ENCODE assay signal across 15 mouse cellular contexts in the genomic region with DNA sequence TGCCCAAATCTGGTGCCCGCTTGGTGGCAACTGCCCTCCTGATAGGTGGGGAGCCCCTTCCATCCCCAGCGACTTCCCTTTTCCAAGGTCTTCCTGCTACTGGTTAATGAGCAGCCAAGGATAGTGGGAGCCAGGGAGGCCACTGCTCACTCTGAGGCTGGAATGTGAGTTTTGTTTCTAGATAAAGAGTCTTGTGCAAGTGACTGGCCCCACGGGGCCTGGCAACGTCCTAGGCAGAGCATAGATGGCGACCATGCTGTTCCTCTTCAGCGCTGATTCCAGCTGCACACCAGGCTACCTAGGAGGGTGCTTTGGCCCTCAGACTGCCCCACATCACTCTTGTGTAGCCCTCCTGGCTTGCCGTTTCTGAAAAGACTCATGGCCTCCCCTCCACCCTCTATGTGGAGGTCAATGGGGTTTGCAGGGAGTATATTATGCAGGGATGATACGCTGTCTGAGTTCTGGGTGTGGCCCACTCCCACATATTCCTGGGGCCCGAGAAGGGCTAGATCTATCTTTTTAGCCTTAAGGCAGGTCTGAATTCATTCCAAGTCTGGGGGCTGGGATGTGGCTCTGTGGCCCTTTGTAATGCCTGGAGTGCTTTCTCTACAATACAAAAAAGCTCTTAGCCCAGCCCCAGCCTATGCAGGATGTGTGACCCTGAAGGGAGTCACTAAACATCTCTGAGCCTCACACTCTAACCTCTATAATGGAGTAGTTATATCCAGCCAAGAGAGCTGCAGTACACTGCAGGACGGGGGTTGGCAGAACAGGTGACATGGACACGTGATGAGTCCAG. TPM values are rescaled to one million over a fixed set of nuclear protein-coding genes. Genes with fewer than 3 reads are reported as not detected.
DNase-seq lines count a peak whose midpoint lies in the region; ATAC-seq and TF ChIP-seq lines count a peak whose summit lies in the region.
"Had no signal": no experiment of that assay in that cellular context is flagged by ENCODE, and none has a peak within 500 bp of the region (broad histone marks: within the 10 kb centered on the region; RNA-seq: fewer than 3 reads in every experiment).

No protein-coding gene starts in this region.

- ATAC-seq in intestine, embryonic 15.5 days = peak; percentile 75
- peak; percentile 12 for ATAC-seq in stomach, postnatal 0 days (ENCODE audit: low FRiP score, low TSS enrichment)
- ATAC-seq in neural tube, embryonic 15.5 days (ENCODE audit: low FRiP score) = no peak
- ATAC-seq: forebrain, postnatal 0 days; inflammation-experienced regulatory T-cells, adult 6 months had no signal

- no peak for TF ChIP-seq CTCF in liver, adult 2 months (IDR thresholded peaks at IDR 0.05; ENCODE audit: low read depth, low read length)
- no peak for TF ChIP-seq CTCF in stomach, postnatal 0 days (IDR thresholded peaks at IDR 0.05; ENCODE audit: low read depth)

- peaks cover 11% of the 10 kb centered on the region; the same call in 1 of the 2 replicates for H3K79me2 ChIP-seq in liver, adult 2 months (ENCODE audit: control insufficient read depth, insufficient read depth, low read length)

- no peaks in the 10 kb centered on the region for H3K27me3 ChIP-seq in liver, adult 2 months (ENCODE audit: control insufficient read depth, insufficient read depth, low read length)
- no peaks in the 10 kb centered on the region for H3K27me3 ChIP-seq in intestine, embryonic 15.5 days (replicated peaks)
- H3K27me3 ChIP-seq in stomach, postnatal 0 days (ENCODE audit: control insufficient read depth, insufficient read depth, low read length) = no peaks in the 10 kb centered on the region
- H3K27me3 ChIP-seq in neural tube, embryonic 15.5 days (replicated peaks) = no peaks in the 10 kb centered on the region
- H3K27me3 ChIP-seq: embryonic facial prominence, embryonic 13.5 days; midbrain, embryonic 12.5 days had no signal

- H3K4me2 ChIP-seq in intestine, embryonic 15.5 days (replicated peaks) = peak overlapping the region; percentile 27; the same call in 1 of the 2 replicates
- H3K4me2 ChIP-seq in stomach, postnatal 0 days (replicated peaks; ENCODE audit: low read depth) = no peak overlapping the region
- H3K4me2 ChIP-seq in neural tube, embryonic 15.5 days = no peak overlapping the region
- H3K4me2 ChIP-seq: embryonic facial prominence, embryonic 13.5 days; midbrain, embryonic 12.5 days had no signal

- no peaks in the 10 kb centered on the region for H3K36me3 ChIP-seq in liver, adult 2 months (ENCODE audit: control insufficient read depth, insufficient read depth, low read length)
- H3K36me3 ChIP-seq in intestine, embryonic 15.5 days = peaks cover 16% of the 10 kb centered on the region; the same call in 1 of the 2 replicates
- H3K36me3 ChIP-seq in stomach, postnatal 0 days (ENCODE audit: control insufficient read depth, insufficient read depth, low read length) = peaks cover 13% of the 10 kb centered on the region
- H3K36me3 ChIP-seq in neural tube, embryonic 15.5 days = peaks cover 42% of the 10 kb centered on the region

- no peak for TF ChIP-seq EP300 in stomach, postnatal 0 days (optimal IDR thresholded peaks at IDR 0.05)

- no peak overlapping the region for H3K9ac ChIP-seq in liver, adult 2 months (ENCODE audit: low read depth, low read length)
- peak overlapping the region; percentile 1; the same call in 1 of the 2 replicates for H3K9ac ChIP-seq in intestine, embryonic 15.5 days
- H3K9ac ChIP-seq in stomach, postnatal 0 days (ENCODE audit: low read length) = no peak overlapping the region
- no peak overlapping the region for H3K9ac ChIP-seq in neural tube, embryonic 15.5 days (replicated peaks)
- H3K9ac ChIP-seq: embryonic facial prominence, embryonic 13.5 days; forebrain, postnatal 0 days; midbrain, embryonic 12.5 days had no signal

- TF ChIP-seq POLR2A in liver, adult 2 months (IDR thresholded peaks at IDR 0.05; ENCODE audit: extremely low read depth, insufficient read depth, low read length) = no peak

- H3K9me3 ChIP-seq in intestine, embryonic 15.5 days = no peaks in the 10 kb centered on the region
- H3K9me3 ChIP-seq in stomach, postnatal 0 days (ENCODE audit: control insufficient read depth, low read length) = no peaks in the 10 kb centered on the region
- no peaks in the 10 kb centered on the region for H3K9me3 ChIP-seq in neural tube, embryonic 15.5 days (replicated peaks)
- H3K9me3 ChIP-seq: embryonic facial prominence, embryonic 13.5 days; midbrain, embryonic 12.5 days had no signal

- 33% methylated on average over 11 of the region's 11 CpGs for WGBS in liver, adult 2 months
- WGBS in intestine, embryonic 15.5 days = 67% methylated on average over 11 of the region's 11 CpGs
- 66% methylated on average over 11 of the region's 11 CpGs for WGBS in stomach, postnatal 0 days
- 78% methylated on average over 11 of the region's 11 CpGs for WGBS in neural tube, embryonic 15.5 days

- peak overlapping the region; percentile 85 for H3K27ac ChIP-seq in liver, adult 2 months (replicated peaks; ENCODE audit: insufficient read depth, low read depth, low read length)
- peak overlapping the region; percentile 79 for H3K27ac ChIP-seq in intestine, embryonic 15.5 days
- no peak overlapping the region for H3K27ac ChIP-seq in stomach, postnatal 0 days (replicated peaks)
- H3K27ac ChIP-seq in neural tube, embryonic 15.5 days (replicated peaks) = no peak overlapping the region
- H3K27ac ChIP-seq: embryonic facial prominence, embryonic 13.5 days; left cerebral cortex, adult 2 months; midbrain, embryonic 12.5 days had no signal

- peaks cover 43% of the 10 kb centered on the region for H3K4me1 ChIP-seq in liver, adult 2 months (ENCODE audit: control insufficient read depth, insufficient read depth, low read length)
- peaks cover 37% of the 10 kb centered on the region for H3K4me1 ChIP-seq in intestine, embryonic 15.5 days (replicated peaks)
- H3K4me1 ChIP-seq in stomach, postnatal 0 days (replicated peaks; ENCODE audit: control insufficient read depth, insufficient read depth) = no peaks in the 10 kb centered on the region
- peaks cover 14% of the 10 kb centered on the region for H3K4me1 ChIP-seq in neural tube, embryonic 15.5 days

- H3K4me3 ChIP-seq in liver, adult 2 months (ENCODE audit: insufficient read depth, low read depth, low read length) = no peak overlapping the region
- no peak overlapping the region for H3K4me3 ChIP-seq in intestine, embryonic 15.5 days (replicated peaks)
- H3K4me3 ChIP-seq in stomach, postnatal 0 days (ENCODE audit: low read depth, low read length) = no peak overlapping the region
- H3K4me3 ChIP-seq in neural tube, embryonic 15.5 days (replicated peaks) = no peak overlapping the region
- H3K4me3 ChIP-seq: embryonic facial prominence, embryonic 13.5 days; left cerebral cortex, adult 2 months; midbrain, embryonic 12.5 days had no signal

- DNase-seq in liver, adult 2 months (ENCODE audit: extremely low read depth, low read depth, low spot score) = peak; percentile 92
- no peak for DNase-seq in liver
- DNase-seq in kidney, postnatal 25 days = peak; percentile 66 to 84
- no peak for DNase-seq in stomach, postnatal 0 days (ENCODE audit: low spot score)
- no peak for DNase-seq in layer of hippocampus, adult 18-20 months (ENCODE audit: low spot score in 2 of 2)
- DNase-seq: cerebellum, postnatal 10 days; forebrain, postnatal 0 days; heart, postnatal 10 days; thymus, postnatal 14 days had no signal

RNA-seq across cellular contexts. Expression of gene Slc6a6, which starts 17.2 kb away (rescaled TPM):
- total RNA-seq in liver, adult 2 months (2014; rRNA removed) = 34.8 and 66.5 TPM in 2 replicates
- 89.0 and 96.5 TPM in 2 replicates for polyA plus RNA-seq in liver, adult 2 months (2012; rRNA removed)
- 78.0 and 87.9 TPM in 2 replicates for polyA plus RNA-seq in intestine, embryonic 15.5 days (2015; fragmentation: Nextera tagmentation; extraction: Ambion mirVana)
- 55.3 and 66.5 TPM in 2 replicates for polyA plus RNA-seq in stomach, postnatal 0 days (2015; fragmentation: Nextera tagmentation; extraction: Ambion mirVana)
- 100 to 1,000 TPM; 115 to 116 TPM for total RNA-seq in layer of hippocampus, adult 18-20 months (2021)
- 89.5 and 102 TPM in 2 replicates for polyA plus RNA-seq in neural tube, embryonic 15.5 days (2015; fragmentation: Nextera tagmentation; extraction: Ambion mirVana)

Comparison
In these comparisons a context has a peak if more than half of its experiments do, and no peak if none do; other contexts are left out.
1. DNase-seq: peak in liver, adult 2 months (single experiment) and kidney, postnatal 25 days (2 of 2); none in liver (single experiment), stomach, postnatal 0 days (single experiment) and layer of hippocampus, adult 18-20 months (0 of 2).
2. H3K27ac ChIP-seq: peak in liver, adult 2 months (single experiment) and intestine, embryonic 15.5 days (single experiment); none in stomach, postnatal 0 days (single experiment) and neural tube, embryonic 15.5 days (single experiment).